Mouse (Mus musculus): ENCODE results near the gene Tas1r1. TPM values are rescaled to one million over a fixed set of nuclear protein-coding genes. Genes with fewer than 3 reads are reported as not detected.

Tas1r1 gene
- 1.2 and 1.3 TPM in 2 replicates for polyA plus RNA-seq (2015; fragmentation: Nextera tagmentation; extraction: Ambion mirVana)

DNA sequence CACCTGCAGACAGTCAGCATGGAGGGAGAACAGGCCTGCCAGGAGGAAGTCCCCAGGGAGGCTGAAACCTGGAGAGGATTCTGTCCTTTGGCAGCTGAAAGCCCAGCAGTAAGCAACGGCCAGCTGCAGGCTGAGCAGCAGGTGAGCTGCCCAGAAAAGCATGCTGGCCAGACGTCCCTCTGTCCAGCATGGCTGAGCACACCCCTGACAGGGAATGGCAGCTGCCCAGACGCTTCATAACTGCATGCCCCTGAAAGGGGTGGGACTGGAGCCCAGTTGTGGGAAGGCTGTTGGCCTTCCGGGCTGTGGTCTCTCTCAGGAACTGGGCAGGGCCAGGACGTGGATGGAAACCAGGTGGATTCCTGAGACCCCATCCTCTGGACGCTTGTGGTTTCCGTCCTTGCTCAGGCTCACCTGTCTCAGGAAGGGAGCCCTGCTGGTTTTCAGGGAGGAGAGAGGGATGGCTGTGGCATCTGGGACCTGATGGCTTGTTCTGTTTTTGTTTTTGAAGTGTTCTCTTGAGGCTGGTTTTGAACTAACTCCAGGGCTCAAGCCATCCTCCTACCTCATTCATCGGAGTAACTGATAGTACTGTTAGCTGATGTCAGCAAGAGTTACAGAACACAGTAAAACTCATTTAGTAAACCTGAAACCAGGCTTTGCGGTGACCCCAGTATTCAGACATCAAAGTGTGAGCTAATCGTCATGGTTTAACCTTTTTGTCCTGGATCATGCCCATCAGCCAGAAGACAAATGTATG lies at the start of gene Tas1r1:
Gene Tas1r1 (minus strand): TSS at position 344 of the 760 bp plus-strand sequence.
- Histone ChIP-seq H3K4me2 (peak within 1 kb of the TSS; percentile 98), H3K36me3 (peaks cover 25% of the 10 kb centered on the region), H3K27me3 (no peaks in the 10 kb centered on the region), H3K27ac (replicated peaks) (no peak within 1 kb of the TSS), H3K4me3 (peak within 1 kb of the TSS; percentile 99), H3K9ac (peak within 1 kb of the TSS; percentile 96), H3K9me3 (no peaks in the 10 kb centered on the region), H3K4me1 (replicated peaks) (peaks cover 21% of the 10 kb centered on the region)
- WGBS: 53% methylated on average over 10 of the region's 10 CpGs
- ATAC-seq (ENCODE audit: low read depth): no peak

GRCm38 (mm10) chr4:152088133-152088532 lies 49.8 kb upstream of the Tas1r1 start:
- peaks cover 37% of the 10 kb centered on the region for H3K4me1 ChIP-seq (replicated peaks)
- ATAC-seq (ENCODE audit: low read depth): no peak
- H3K4me2 ChIP-seq: peak overlapping the region; percentile 75
- peaks cover 9% of the 10 kb centered on the region; the same call in 1 of the 2 replicates for H3K27me3 ChIP-seq
- H3K36me3 ChIP-seq: no peaks in the 10 kb centered on the region
- H3K9ac ChIP-seq: peak overlapping the region; percentile 83; the same call in 1 of the 2 replicates
- 0 out of 2 replicates have a peak overlapping the region, but pooled peaks have one; percentile 2 for H3K27ac ChIP-seq (replicated peaks)
- H3K4me3 ChIP-seq: no peak overlapping the region
- H3K9me3 ChIP-seq: no peaks in the 10 kb centered on the region
- 22% methylated on average over 4 of the region's 4 CpGs for WGBS

GRCm38 (mm10) chr4:152087211-152088081 lies 49.1 kb upstream of the Tas1r1 start:
- H3K4me2 ChIP-seq: peak overlapping the region; percentile 75
- H3K9ac ChIP-seq: peak overlapping the region; percentile 83
- H3K4me3 ChIP-seq: peak overlapping the region; percentile 70
- H3K27me3 ChIP-seq: peaks cover 10% of the 10 kb centered on the region; the same call in 1 of the 2 replicates
- H3K4me1 ChIP-seq (replicated peaks): peaks cover 30% of the 10 kb centered on the region
- H3K27ac ChIP-seq (replicated peaks): 0 out of 2 replicates have a peak overlapping the region, but pooled peaks have one; percentile 7
- 8% methylated on average over 12 of the region's 12 CpGs for WGBS
- H3K9me3 ChIP-seq: no peaks in the 10 kb centered on the region
- no peaks in the 10 kb centered on the region for H3K36me3 ChIP-seq
- peak; percentile 5; the same call in 1 of the 2 replicates for ATAC-seq (ENCODE audit: low read depth)

DNA sequence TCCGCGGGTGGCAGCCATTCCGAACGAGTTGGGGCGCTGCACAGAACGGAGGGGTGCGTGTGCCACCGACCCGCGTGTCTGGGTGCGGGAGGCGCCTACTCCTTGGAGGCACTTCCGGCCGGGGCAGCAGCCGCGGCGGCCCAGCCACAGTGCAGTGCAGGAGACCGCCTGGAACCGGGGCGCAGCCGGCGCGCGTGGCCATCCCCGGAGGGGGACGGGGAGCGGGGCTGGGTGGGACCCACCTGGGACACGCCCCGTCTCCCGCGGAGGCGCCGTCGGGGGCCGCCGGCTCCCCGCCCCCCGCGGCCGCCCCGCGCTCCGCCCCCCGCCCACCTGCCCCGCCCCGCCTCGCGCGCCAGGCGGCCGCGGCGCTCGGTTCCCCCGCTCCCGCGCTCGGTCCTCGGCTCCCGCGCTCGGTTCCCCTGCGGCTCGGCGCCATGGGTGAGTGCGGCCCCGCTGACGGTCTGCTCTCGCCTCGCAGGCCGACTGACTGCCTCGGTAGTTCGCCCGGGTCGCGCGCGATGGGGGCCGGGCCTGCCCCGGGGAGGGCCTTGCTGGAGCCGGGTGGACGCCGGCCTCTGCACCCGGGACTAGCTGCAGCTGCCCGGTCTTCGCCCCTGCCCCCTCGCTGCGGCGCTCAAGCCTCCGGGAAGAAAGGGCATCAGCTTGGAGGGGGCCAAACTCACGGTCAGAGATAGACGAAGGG lies 48.3 kb upstream of the Tas1r1 start:
- H3K4me2 ChIP-seq: peak overlapping the region; percentile 75
- H3K4me1 ChIP-seq (replicated peaks): peaks cover 28% of the 10 kb centered on the region
- under 1% methylated on average over 74 of the region's 92 CpGs for WGBS
- H3K9ac ChIP-seq: peak overlapping the region; percentile 83
- no peaks in the 10 kb centered on the region for H3K9me3 ChIP-seq
- H3K27me3 ChIP-seq: peaks cover 10% of the 10 kb centered on the region; the same call in 1 of the 2 replicates
- no peaks in the 10 kb centered on the region for H3K36me3 ChIP-seq
- H3K4me3 ChIP-seq: peak overlapping the region; percentile 70
- ATAC-seq (ENCODE audit: low read depth): peak; percentile 78
- H3K27ac ChIP-seq (replicated peaks): 0 out of 2 replicates have a peak overlapping the region, but pooled peaks have one; percentile 7

DNA sequence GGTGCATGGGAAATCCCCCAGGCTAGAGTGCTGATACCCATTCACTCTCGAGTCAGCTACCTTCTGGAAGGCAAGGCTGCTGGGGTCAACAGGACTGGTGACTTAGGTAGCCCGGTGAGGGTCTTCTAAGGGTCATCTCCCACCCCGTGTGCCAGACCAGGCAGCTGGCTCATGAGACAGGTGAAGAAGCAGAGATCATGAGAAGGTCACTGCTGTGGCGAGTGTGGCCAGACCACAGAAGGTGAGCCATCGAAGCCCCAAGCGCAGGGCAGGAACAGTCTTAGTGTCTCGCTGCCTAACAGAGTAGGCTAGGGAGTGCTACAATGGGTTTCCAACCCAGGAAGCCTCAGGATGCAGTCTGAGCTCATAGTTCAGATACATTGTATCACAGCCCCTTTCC lies 46.2 kb upstream of the Tas1r1 start:
- Histone ChIP-seq H3K27me3 (peaks cover 10% of the 10 kb centered on the region; the same call in 1 of the 2 replicates), H3K4me1 (replicated peaks) (peaks cover 28% of the 10 kb centered on the region), H3K9ac (no peak overlapping the region), H3K4me2 (no peak overlapping the region), H3K27ac (replicated peaks) (no peak overlapping the region), H3K36me3 (no peaks in the 10 kb centered on the region), H3K9me3 (no peaks in the 10 kb centered on the region), H3K4me3 (no peak overlapping the region)
- no peak for ATAC-seq (ENCODE audit: low read depth)
- whole genome bisulfite sequencing: 91% methylated on average over 7 of the region's 7 CpGs

DNA sequence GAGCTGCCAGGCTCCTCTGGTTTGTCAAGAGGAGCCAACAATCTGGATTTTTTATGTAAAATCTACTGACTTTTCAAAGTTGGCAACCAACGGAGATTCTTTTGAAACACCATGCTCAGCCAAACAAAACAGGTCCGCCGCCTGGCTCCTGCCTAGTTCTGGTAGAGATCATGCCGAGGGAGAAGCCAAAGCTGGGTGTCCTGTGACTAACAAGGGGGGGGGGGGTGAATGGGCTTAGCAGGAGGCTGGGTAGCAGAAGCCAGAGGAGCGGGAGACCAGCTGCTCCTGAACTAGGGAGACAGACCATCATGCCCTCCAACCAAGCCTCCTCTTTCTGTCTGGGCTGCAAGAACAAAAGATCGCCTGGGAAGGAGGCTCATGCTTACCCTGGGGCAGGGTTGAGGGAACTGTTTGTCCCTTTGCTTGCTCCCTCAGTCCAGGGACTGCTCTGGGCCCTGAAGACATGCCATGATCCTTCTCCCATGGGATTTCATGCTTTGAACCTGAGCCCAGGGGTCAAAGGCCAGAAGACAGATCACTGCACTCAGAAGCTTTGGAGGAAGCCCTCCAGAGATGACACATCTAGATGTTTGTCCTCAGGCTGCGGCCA lies 45.3 kb upstream of the Tas1r1 start:
- Histone ChIP-seq H3K4me1 (replicated peaks) (peaks cover 23% of the 10 kb centered on the region), H3K4me2 (no peak overlapping the region), H3K36me3 (no peaks in the 10 kb centered on the region), H3K27ac (replicated peaks) (no peak overlapping the region), H3K27me3 (peaks cover 10% of the 10 kb centered on the region; the same call in 1 of the 2 replicates), H3K9ac (no peak overlapping the region), H3K9me3 (no peaks in the 10 kb centered on the region), H3K4me3 (no peak overlapping the region)
- WGBS: 65% methylated on average over 7 of the region's 7 CpGs
- no peak for ATAC-seq (ENCODE audit: low read depth)

DNA sequence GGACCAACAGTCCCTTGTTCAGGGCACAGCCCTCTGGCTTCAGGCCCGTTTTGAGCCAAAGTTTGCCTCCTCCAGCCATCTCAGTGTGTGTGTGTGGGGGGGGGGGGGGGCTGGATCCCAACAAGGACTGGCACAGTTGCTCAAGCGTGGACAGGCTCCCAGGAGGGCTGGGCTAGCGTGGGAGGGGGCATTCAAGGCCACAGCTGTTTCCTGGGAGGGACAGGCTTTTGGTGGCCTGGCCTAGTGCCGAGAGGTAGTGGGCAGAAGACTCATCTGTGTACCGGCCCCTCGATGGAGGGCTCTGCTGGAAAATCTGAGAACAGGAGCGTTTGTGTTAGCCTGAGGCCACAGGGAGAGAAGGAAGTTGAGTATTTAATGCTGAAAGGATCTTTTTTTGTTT lies 41.6 kb upstream of the Tas1r1 start:
- Histone ChIP-seq H3K9me3 (no peaks in the 10 kb centered on the region), H3K4me3 (no peak overlapping the region), H3K9ac (no peak overlapping the region), H3K4me1 (replicated peaks) (no peaks in the 10 kb centered on the region), H3K27me3 (peaks cover 8% of the 10 kb centered on the region; the same call in 1 of the 2 replicates), H3K27ac (replicated peaks) (no peak overlapping the region), H3K36me3 (no peaks in the 10 kb centered on the region), H3K4me2 (no peak overlapping the region)
- ATAC-seq (ENCODE audit: low read depth): no peak
- WGBS: 58% methylated on average over 7 of the region's 7 CpGs

DNA sequence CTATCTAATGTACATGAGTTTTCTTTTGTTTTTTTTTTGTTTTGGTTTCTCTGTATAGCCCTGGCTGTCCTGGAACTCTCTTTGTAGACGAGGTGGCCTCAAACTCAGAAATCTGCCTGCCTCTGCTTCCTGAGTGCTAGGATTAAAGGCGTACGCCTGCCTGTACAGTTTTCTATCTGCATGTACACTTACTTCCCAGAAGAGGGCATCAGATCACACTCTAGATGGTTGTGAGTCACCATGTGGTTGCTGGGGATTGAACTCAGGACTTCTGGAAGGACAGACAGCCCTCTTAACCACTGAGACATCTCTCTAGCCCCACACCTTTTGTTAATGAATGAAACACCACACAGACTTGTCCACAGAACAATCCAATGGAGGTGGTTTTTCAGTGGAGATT lies 40.9 kb upstream of the Tas1r1 start:
- ATAC-seq (ENCODE audit: low read depth): no peak
- no peaks in the 10 kb centered on the region for H3K9me3 ChIP-seq
- WGBS: 96% methylated on average over 3 of the region's 3 CpGs
- H3K36me3 ChIP-seq: no peaks in the 10 kb centered on the region
- H3K27me3 ChIP-seq: 0 out of 2 replicates have a peak, but pooled peaks cover 3% of the 10 kb centered on the region
- H3K4me3 ChIP-seq: no peak overlapping the region
- H3K9ac ChIP-seq: no peak overlapping the region
- H3K4me1 ChIP-seq (replicated peaks): no peaks in the 10 kb centered on the region
- no peak overlapping the region for H3K27ac ChIP-seq (replicated peaks)
- H3K4me2 ChIP-seq: no peak overlapping the region

- Histone ChIP-seq H3K4me1 (replicated peaks) (no peaks in the 10 kb centered on the region; the same call in 1 of the 2 replicates), H3K4me2 (no peak overlapping the region), H3K9me3 (no peaks in the 10 kb centered on the region), H3K9ac (no peak overlapping the region), H3K27me3 (0 out of 2 replicates have a peak, but pooled peaks cover 1% of the 10 kb centered on the region), H3K4me3 (no peak overlapping the region), H3K27ac (replicated peaks) (no peak overlapping the region), H3K36me3 (no peaks in the 10 kb centered on the region)
- ATAC-seq (ENCODE audit: low read depth): no peak
- whole genome bisulfite sequencing: 92% methylated on average over 10 of the region's 10 CpGs
Observed at GRCm38 (mm10) chr4:152078105-152078530, 39.8 kb upstream of the Tas1r1 start.

DNA sequence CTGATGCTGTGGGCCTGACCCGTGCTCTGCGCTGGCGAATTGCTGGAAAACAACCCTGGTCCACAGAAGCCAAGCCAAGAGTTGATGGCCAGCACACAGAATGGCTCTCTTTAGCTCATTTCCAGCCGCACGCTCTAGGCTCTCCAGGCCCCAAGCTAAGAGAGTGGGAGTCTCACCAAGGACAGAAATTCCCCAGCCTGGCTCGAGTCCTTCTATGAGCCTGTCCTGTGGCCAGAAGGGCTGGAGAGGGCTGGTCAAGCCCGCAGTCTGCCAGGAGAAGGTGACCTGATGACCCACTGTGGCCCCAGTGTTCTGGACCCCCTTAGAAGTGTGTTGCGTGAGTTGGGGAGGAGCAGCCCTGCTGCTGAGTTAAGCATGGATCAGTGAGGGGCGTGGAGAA lies 38.8 kb upstream of the Tas1r1 start:
- no peak overlapping the region for H3K4me2 ChIP-seq
- no peaks in the 10 kb centered on the region for H3K27me3 ChIP-seq
- H3K9ac ChIP-seq: no peak overlapping the region
- no peak overlapping the region for H3K27ac ChIP-seq (replicated peaks)
- no peaks in the 10 kb centered on the region for H3K36me3 ChIP-seq
- H3K4me1 ChIP-seq (replicated peaks): peaks cover 7% of the 10 kb centered on the region
- 89% methylated on average over 9 of the region's 9 CpGs for WGBS
- no peaks in the 10 kb centered on the region for H3K9me3 ChIP-seq
- H3K4me3 ChIP-seq: no peak overlapping the region
- no peak for ATAC-seq (ENCODE audit: low read depth)

GRCm38 (mm10) chr4:152074548-152074947 lies 36.2 kb upstream of the Tas1r1 start:
- 83% methylated on average over 9 of the region's 9 CpGs for WGBS
- H3K9ac ChIP-seq: no peak overlapping the region
- ATAC-seq (ENCODE audit: low read depth): no peak
- H3K36me3 ChIP-seq: no peaks in the 10 kb centered on the region
- H3K9me3 ChIP-seq: no peaks in the 10 kb centered on the region
- H3K4me2 ChIP-seq: no peak overlapping the region
- H3K27me3 ChIP-seq: no peaks in the 10 kb centered on the region
- H3K4me3 ChIP-seq: no peak overlapping the region
- H3K27ac ChIP-seq (replicated peaks): no peak overlapping the region
- H3K4me1 ChIP-seq (replicated peaks): peaks cover 11% of the 10 kb centered on the region
